ENCODE assay signal across 8 mouse cellular contexts in genomic region chr5:138194755-138195345, GRCm38 (mm10). TPM values are rescaled to one million over a fixed set of nuclear protein-coding genes. Genes with fewer than 3 reads are reported as not detected.
DNase-seq lines count a peak whose midpoint lies in the region; ATAC-seq lines count a peak whose summit lies in the region.

No protein-coding gene starts in this region.

- no peaks in the 10 kb centered on the region for H3K27me3 ChIP-seq in forebrain, embryonic 14.5 days (replicated peaks; ENCODE audit: control insufficient read depth, insufficient read depth, low read length)
- no peaks in the 10 kb centered on the region for H3K27me3 ChIP-seq in liver, embryonic 15.5 days
- no peaks in the 10 kb centered on the region for H3K27me3 ChIP-seq in neural tube, embryonic 12.5 days (replicated peaks)

- H3K27ac ChIP-seq in forebrain, embryonic 14.5 days (ENCODE audit: low read depth, low read length) = peak overlapping the region; percentile 84
- peak overlapping the region; percentile 82 for H3K27ac ChIP-seq in liver, embryonic 15.5 days (replicated peaks)
- peak overlapping the region; percentile 83 for H3K27ac ChIP-seq in neural tube, embryonic 12.5 days

- no peaks in the 10 kb centered on the region; the same call in 1 of the 2 replicates for H3K4me1 ChIP-seq in forebrain, embryonic 14.5 days (ENCODE audit: control insufficient read depth, insufficient read depth, low read length)
- H3K4me1 ChIP-seq in liver, embryonic 15.5 days (replicated peaks) = peaks cover 23% of the 10 kb centered on the region
- no peaks in the 10 kb centered on the region; the same call in 1 of the 2 replicates for H3K4me1 ChIP-seq in neural tube, embryonic 12.5 days

- H3K4me3 ChIP-seq in forebrain, embryonic 14.5 days (ENCODE audit: low read depth, low read length) = peak overlapping the region; percentile 70
- H3K4me3 ChIP-seq in liver, embryonic 15.5 days (replicated peaks) = peak overlapping the region; percentile 81
- H3K4me3 ChIP-seq in neural tube, embryonic 12.5 days = peak overlapping the region; percentile 71

- 2% methylated on average over 29 of the region's 29 CpGs for WGBS in forebrain, embryonic 14.5 days
- 3% methylated on average over 29 of the region's 29 CpGs for WGBS in liver, embryonic 15.5 days (ENCODE audit: insufficient replicate concordance)
- WGBS in neural tube, embryonic 12.5 days = 3% methylated on average over 29 of the region's 29 CpGs

- ATAC-seq in forebrain, embryonic 14.5 days = peak; percentile 69
- ATAC-seq in inflammation-experienced regulatory T-cells, adult 6 months = peak; percentile 39
- peak; percentile 37 for ATAC-seq in liver, embryonic 15.5 days (ENCODE audit: insufficient read depth)
- peak; percentile 73 for ATAC-seq in neural tube, embryonic 12.5 days (ENCODE audit: low FRiP score, low read depth)
- no peak for ATAC-seq in monocyte, adult 5-6 weeks (replicated peaks; ENCODE audit: insufficient number of reproducible peaks, low FRiP score, low TSS enrichment, poor library complexity, severe bottlenecking)

- peak; percentile 44 for DNase-seq in ovary, postnatal 36 days (ENCODE audit: low spot score)
- no peak for DNase-seq in ovary, adult 18-20 months (ENCODE audit: low spot score)
- peak; percentile 43 to 58 for DNase-seq in cerebellum, adult 18-20 months
- peak; percentile 51 for DNase-seq in forebrain, embryonic 14.5 days (ENCODE audit: low spot score)

- H3K36me3 ChIP-seq in forebrain, embryonic 14.5 days (ENCODE audit: control insufficient read depth, insufficient read depth, low read length) = peaks cover 28% of the 10 kb centered on the region
- peaks cover 11% of the 10 kb centered on the region; the same call in 1 of the 2 replicates for H3K36me3 ChIP-seq in liver, embryonic 15.5 days (replicated peaks)
- H3K36me3 ChIP-seq in neural tube, embryonic 12.5 days = peaks cover 33% of the 10 kb centered on the region

- H3K4me2 ChIP-seq in forebrain, embryonic 14.5 days (ENCODE audit: low read length) = peak overlapping the region; percentile 97
- peak overlapping the region; percentile 100 for H3K4me2 ChIP-seq in liver, embryonic 15.5 days
- peak overlapping the region; percentile 88 for H3K4me2 ChIP-seq in neural tube, embryonic 12.5 days (replicated peaks)

- peak overlapping the region; percentile 94 for H3K9ac ChIP-seq in forebrain, embryonic 14.5 days (ENCODE audit: low read length)
- peak overlapping the region; percentile 84 for H3K9ac ChIP-seq in liver, embryonic 15.5 days
- H3K9ac ChIP-seq in neural tube, embryonic 12.5 days = peak overlapping the region; percentile 83

- H3K9me3 ChIP-seq in forebrain, embryonic 14.5 days (replicated peaks; ENCODE audit: control insufficient read depth, low read length) = no peaks in the 10 kb centered on the region
- no peaks in the 10 kb centered on the region for H3K9me3 ChIP-seq in liver, embryonic 15.5 days (replicated peaks)
- H3K9me3 ChIP-seq in neural tube, embryonic 12.5 days = no peaks in the 10 kb centered on the region

RNA-seq across cellular contexts. Expression of gene Mblac1, which starts 0.7 kb away (rescaled TPM):
- 11.9 and 13.1 TPM in 2 replicates for polyA plus RNA-seq in forebrain, embryonic 14.5 days (2014; fragmentation: Nextera tagmentation; extraction: Ambion mirVana)
- under 1 TPM in 1 of 3 experiments, not detected in 2; 0.55 TPM for polyA plus RNA-seq in inflammation-experienced regulatory T-cells, adult 6 months (2017; shearing (Covaris generic))
- 2.9 and 3.0 TPM in 2 replicates for polyA plus RNA-seq in liver, embryonic 15.5 days (2015; fragmentation: Nextera tagmentation; extraction: Ambion mirVana)
- 12.3 and 12.6 TPM in 2 replicates for polyA plus RNA-seq in neural tube, embryonic 12.5 days (2016; fragmentation: Nextera tagmentation; extraction: Ambion mirVana)
- 1.1 TPM in 1 of 3 replicates, not detected in the others for total RNA-seq in monocyte, adult 5-6 weeks (2017)

RNA-seq across cellular contexts. Expression of gene Cnpy4, which starts 7.6 kb away (rescaled TPM):
- polyA plus RNA-seq in forebrain, embryonic 14.5 days (2014; fragmentation: Nextera tagmentation; extraction: Ambion mirVana) = 36.4 and 37.1 TPM in 2 replicates
- 10 to 100 TPM; 49.4 to 55.0 (median 54.5) TPM for polyA plus RNA-seq in inflammation-experienced regulatory T-cells, adult 6 months (2017; shearing (Covaris generic))
- 12.7 and 13.4 TPM in 2 replicates for polyA plus RNA-seq in liver, embryonic 15.5 days (2015; fragmentation: Nextera tagmentation; extraction: Ambion mirVana)
- 44.3 and 46.8 TPM in 2 replicates for polyA plus RNA-seq in neural tube, embryonic 12.5 days (2016; fragmentation: Nextera tagmentation; extraction: Ambion mirVana)
- total RNA-seq in monocyte, adult 5-6 weeks (2017) = 38.5 to 45.5 TPM (median 43.7 TPM) in 3 replicates

RNA-seq across cellular contexts. Expression of gene Taf6, which starts 7.6 kb away (rescaled TPM):
- polyA plus RNA-seq in forebrain, embryonic 14.5 days (2014; fragmentation: Nextera tagmentation; extraction: Ambion mirVana) = 95.4 and 96.5 TPM in 2 replicates
- polyA plus RNA-seq in inflammation-experienced regulatory T-cells, adult 6 months (2017; shearing (Covaris generic)) = 10 to 100 TPM; 56.3 to 64.3 (median 58.1) TPM
- polyA plus RNA-seq in liver, embryonic 15.5 days (2015; fragmentation: Nextera tagmentation; extraction: Ambion mirVana) = 36.8 and 37.9 TPM in 2 replicates
- polyA plus RNA-seq in neural tube, embryonic 12.5 days (2016; fragmentation: Nextera tagmentation; extraction: Ambion mirVana) = 102 and 112 TPM in 2 replicates
- 14.3 to 27.3 TPM (median 19.1 TPM) in 3 replicates for total RNA-seq in monocyte, adult 5-6 weeks (2017)

RNA-seq across cellular contexts. Expression of gene Mcm7, which starts 22.6 kb away (rescaled TPM):
- polyA plus RNA-seq in forebrain, embryonic 14.5 days (2014; fragmentation: Nextera tagmentation; extraction: Ambion mirVana) = 176 and 181 TPM in 2 replicates
- polyA plus RNA-seq in inflammation-experienced regulatory T-cells, adult 6 months (2017; shearing (Covaris generic)) = 10 to 100 TPM; 47.6 to 94.8 (median 56.4) TPM
- polyA plus RNA-seq in liver, embryonic 15.5 days (2015; fragmentation: Nextera tagmentation; extraction: Ambion mirVana) = 174 and 176 TPM in 2 replicates
- 197 and 198 TPM in 2 replicates for polyA plus RNA-seq in neural tube, embryonic 12.5 days (2016; fragmentation: Nextera tagmentation; extraction: Ambion mirVana)
- 53.2 to 96.5 TPM (median 70.8 TPM) in 3 replicates for total RNA-seq in monocyte, adult 5-6 weeks (2017)

RNA-seq across cellular contexts. Expression of gene Ap4m1, which starts 23.0 kb away (rescaled TPM):
- 16.4 and 17.0 TPM in 2 replicates for polyA plus RNA-seq in forebrain, embryonic 14.5 days (2014; fragmentation: Nextera tagmentation; extraction: Ambion mirVana)
- 1 to 10 TPM; 4.9 to 7.5 (median 7.4) TPM for polyA plus RNA-seq in inflammation-experienced regulatory T-cells, adult 6 months (2017; shearing (Covaris generic))
- 5.3 and 6.0 TPM in 2 replicates for polyA plus RNA-seq in liver, embryonic 15.5 days (2015; fragmentation: Nextera tagmentation; extraction: Ambion mirVana)
- 23.5 and 24.1 TPM in 2 replicates for polyA plus RNA-seq in neural tube, embryonic 12.5 days (2016; fragmentation: Nextera tagmentation; extraction: Ambion mirVana)
- total RNA-seq in monocyte, adult 5-6 weeks (2017) = 26.2 to 32.8 TPM (median 27.0 TPM) in 3 replicates
